In the genomic region with DNA sequence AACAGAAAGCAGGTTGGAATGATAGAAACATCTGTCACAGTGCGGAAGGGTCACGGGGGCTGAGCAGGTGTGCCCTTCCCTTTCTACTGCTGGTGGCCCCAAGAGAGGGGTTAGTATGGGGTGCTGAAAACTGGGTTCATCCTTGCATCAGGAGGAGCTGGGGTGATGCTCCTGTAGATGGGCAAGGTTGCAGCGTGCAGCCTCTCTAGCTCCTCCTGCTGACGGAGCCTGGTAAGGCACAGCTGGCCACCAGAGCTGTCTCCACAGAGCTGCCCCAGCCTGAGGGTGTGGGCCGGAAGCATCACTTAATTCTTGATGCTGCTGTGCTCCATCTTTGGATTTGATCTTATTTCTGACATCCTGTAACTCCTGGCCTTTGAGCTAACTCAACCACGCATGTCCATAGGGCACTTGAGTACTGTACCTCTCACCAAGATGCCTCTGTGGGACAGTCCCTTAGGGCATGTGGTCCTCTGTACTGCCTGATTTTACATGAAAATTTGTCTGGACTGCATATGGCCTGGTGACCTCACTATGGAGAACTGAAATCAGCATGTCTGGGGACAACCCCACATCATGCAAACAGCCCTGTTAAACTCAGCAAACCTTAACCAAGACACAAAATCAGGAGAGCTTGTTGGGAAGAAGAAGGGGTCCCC, we compare ENCODE assay signal across 9 mouse cellular contexts. TPM values are rescaled to one million over a fixed set of nuclear protein-coding genes. Genes with fewer than 3 reads are reported as not detected.
A peak's percentile ranks its signal among the peaks of the same experiment; 100 is the strongest.
DNase-seq lines count a peak whose midpoint lies in the region; ATAC-seq lines count a peak whose summit lies in the region.
"Had no signal": no experiment of that assay in that cellular context is flagged by ENCODE, and none has a peak within 500 bp of the region (broad histone marks: within the 10 kb centered on the region; RNA-seq: fewer than 3 reads in every experiment).

No protein-coding gene starts in this region.

- no peak overlapping the region for H3K4me2 ChIP-seq in midbrain, embryonic 15.5 days
- H3K4me2 ChIP-seq in embryonic facial prominence, embryonic 14.5 days (ENCODE audit: low read depth, low read length), result no peak overlapping the region
- no peak overlapping the region for H3K4me2 ChIP-seq in hindbrain, embryonic 11.5 days (replicated peaks; ENCODE audit: low read depth, low read length)
- no peak overlapping the region for H3K4me2 ChIP-seq in midbrain, embryonic 12.5 days (replicated peaks)

- WGBS in midbrain, embryonic 10.5 days, result 65% methylated on average over 6 of the region's 6 CpGs
- 66% methylated on average over 6 of the region's 6 CpGs for WGBS in midbrain, embryonic 15.5 days
- 65% methylated on average over 6 of the region's 6 CpGs for WGBS in embryonic facial prominence, embryonic 14.5 days
- WGBS in hindbrain, embryonic 11.5 days, result 58% methylated on average over 6 of the region's 6 CpGs
- WGBS in midbrain, embryonic 12.5 days, result 60% methylated on average over 6 of the region's 6 CpGs

- intact Hi-C loops in left cerebral cortex, postnatal 4 days (cut with DNase I), result no loop called here

- no peaks in the 10 kb centered on the region for H3K27me3 ChIP-seq in midbrain, embryonic 10.5 days (ENCODE audit: low read depth, poor library complexity, severe bottlenecking)
- H3K27me3 ChIP-seq in midbrain, embryonic 15.5 days (replicated peaks), result no peaks in the 10 kb centered on the region
- H3K27me3 ChIP-seq in embryonic facial prominence, embryonic 14.5 days (replicated peaks; ENCODE audit: control insufficient read depth, insufficient read depth, low read length), result no peaks in the 10 kb centered on the region
- H3K27me3 ChIP-seq in hindbrain, embryonic 11.5 days (ENCODE audit: control insufficient read depth, insufficient read depth, low read length), result no peaks in the 10 kb centered on the region
- H3K27me3 ChIP-seq in midbrain, embryonic 12.5 days, result no peaks in the 10 kb centered on the region
- H3K27me3 ChIP-seq: megakaryocyte, embryonic 14.5 days had no signal

- DNase-seq in midbrain, embryonic 10.5 days (ENCODE audit: low spot score), result peak; percentile 71
- peak; percentile 71 for DNase-seq in adrenal gland, postnatal 25 days
- peak; percentile 20 for DNase-seq in embryonic facial prominence, embryonic 14.5 days (ENCODE audit: low spot score)
- DNase-seq in hindbrain, embryonic 11.5 days (ENCODE audit: low spot score), result peak; percentile 84
- DNase-seq in left cerebral cortex, postnatal 4 days, result peak; percentile 72
- peak; percentile 83 to 93 for DNase-seq in spleen, postnatal 4 days (ENCODE audit: low spot score in 2 of 2)

- H3K36me3 ChIP-seq in midbrain, embryonic 10.5 days, result peaks cover 97% of the 10 kb centered on the region
- H3K36me3 ChIP-seq in midbrain, embryonic 15.5 days (replicated peaks), result peaks cover 20% of the 10 kb centered on the region; the same call in 1 of the 2 replicates
- peaks cover 80% of the 10 kb centered on the region for H3K36me3 ChIP-seq in embryonic facial prominence, embryonic 14.5 days (ENCODE audit: control insufficient read depth, insufficient read depth, low read length)
- H3K36me3 ChIP-seq in hindbrain, embryonic 11.5 days (ENCODE audit: control insufficient read depth, insufficient read depth, low read length), result peaks cover 14% of the 10 kb centered on the region
- peaks cover 75% of the 10 kb centered on the region for H3K36me3 ChIP-seq in midbrain, embryonic 12.5 days

- no peak for ATAC-seq in midbrain, embryonic 15.5 days (replicated peaks)
- peak; percentile 39 for ATAC-seq in embryonic facial prominence, embryonic 14.5 days (ENCODE audit: low read depth)
- ATAC-seq in hindbrain, embryonic 11.5 days (ENCODE audit: low FRiP score), result peak; percentile 61
- ATAC-seq in midbrain, embryonic 12.5 days (ENCODE audit: low FRiP score, low read depth), result peak; percentile 49; the same call in 1 of the 2 replicates

- no peaks in the 10 kb centered on the region for H3K9me3 ChIP-seq in midbrain, embryonic 10.5 days (replicated peaks)
- H3K9me3 ChIP-seq in midbrain, embryonic 15.5 days, result no peaks in the 10 kb centered on the region
- H3K9me3 ChIP-seq in embryonic facial prominence, embryonic 14.5 days (ENCODE audit: control insufficient read depth, low read length), result no peaks in the 10 kb centered on the region
- H3K9me3 ChIP-seq in hindbrain, embryonic 11.5 days (ENCODE audit: control insufficient read depth, low read length), result no peaks in the 10 kb centered on the region
- no peaks in the 10 kb centered on the region for H3K9me3 ChIP-seq in midbrain, embryonic 12.5 days
- H3K9me3 ChIP-seq: megakaryocyte, embryonic 14.5 days had no signal

- H3K27ac ChIP-seq in midbrain, embryonic 10.5 days (replicated peaks), result no peak overlapping the region
- H3K27ac ChIP-seq in midbrain, embryonic 15.5 days, result no peak overlapping the region
- H3K27ac ChIP-seq in embryonic facial prominence, embryonic 14.5 days (replicated peaks; ENCODE audit: low read depth, low read length), result no peak overlapping the region
- no peak overlapping the region for H3K27ac ChIP-seq in hindbrain, embryonic 11.5 days (ENCODE audit: low read depth, low read length)
- H3K27ac ChIP-seq in midbrain, embryonic 12.5 days (replicated peaks), result no peak overlapping the region

- no peak overlapping the region for H3K9ac ChIP-seq in midbrain, embryonic 15.5 days
- no peak overlapping the region for H3K9ac ChIP-seq in embryonic facial prominence, embryonic 14.5 days (ENCODE audit: low read depth, low read length)
- H3K9ac ChIP-seq in hindbrain, embryonic 11.5 days (ENCODE audit: low read depth, low read length), result no peak overlapping the region
- H3K9ac ChIP-seq in midbrain, embryonic 12.5 days (replicated peaks), result no peak overlapping the region

- no peaks in the 10 kb centered on the region for H3K4me1 ChIP-seq in midbrain, embryonic 10.5 days
- no peaks in the 10 kb centered on the region for H3K4me1 ChIP-seq in midbrain, embryonic 15.5 days
- H3K4me1 ChIP-seq in embryonic facial prominence, embryonic 14.5 days (ENCODE audit: control insufficient read depth, insufficient read depth, low read length), result no peaks in the 10 kb centered on the region
- H3K4me1 ChIP-seq in hindbrain, embryonic 11.5 days (replicated peaks; ENCODE audit: control insufficient read depth, insufficient read depth, low read length), result no peaks in the 10 kb centered on the region
- no peaks in the 10 kb centered on the region for H3K4me1 ChIP-seq in midbrain, embryonic 12.5 days

- no peak overlapping the region for H3K4me3 ChIP-seq in midbrain, embryonic 10.5 days
- no peak overlapping the region for H3K4me3 ChIP-seq in midbrain, embryonic 15.5 days
- H3K4me3 ChIP-seq in embryonic facial prominence, embryonic 14.5 days (ENCODE audit: low read depth, low read length), result no peak overlapping the region
- no peak overlapping the region for H3K4me3 ChIP-seq in hindbrain, embryonic 11.5 days (ENCODE audit: low read depth, low read length)
- no peak overlapping the region for H3K4me3 ChIP-seq in midbrain, embryonic 12.5 days
- H3K4me3 ChIP-seq: megakaryocyte, embryonic 14.5 days had no signal

RNA-seq across cellular contexts. Expression of a gene that starts 18.6 kb away (rescaled TPM):
- polyA plus RNA-seq in midbrain, embryonic 10.5 days (2016; fragmentation: Nextera tagmentation; extraction: Ambion mirVana), result 149 and 160 TPM in 2 replicates
- 67.1 and 76.5 TPM in 2 replicates for polyA plus RNA-seq in midbrain, embryonic 15.5 days (2015; fragmentation: Nextera tagmentation; extraction: Ambion mirVana)
- total RNA-seq in adrenal gland, postnatal 25 days (2021), result 38.0 and 51.2 TPM in 2 replicates
- polyA plus RNA-seq in embryonic facial prominence, embryonic 14.5 days (2014; fragmentation: Nextera tagmentation; extraction: Ambion mirVana), result 88.4 and 97.9 TPM in 2 replicates
- polyA plus RNA-seq in hindbrain, embryonic 11.5 days (2014; fragmentation: Nextera tagmentation; extraction: Ambion mirVana), result 78.0 and 94.5 TPM in 2 replicates
- 10 to 100 TPM; 48.8 to 49.3 TPM for total RNA-seq in left cerebral cortex, postnatal 4 days (2021)
- 89.8 and 101 TPM in 2 replicates for polyA plus RNA-seq in midbrain, embryonic 12.5 days (2016; fragmentation: Nextera tagmentation; extraction: Ambion mirVana)

RNA-seq across cellular contexts. Expression of a gene that starts 18.8 kb away (rescaled TPM):
- 0.14 TPM in 1 of 2 replicates, not detected in the other for polyA plus RNA-seq in midbrain, embryonic 10.5 days (2016; fragmentation: Nextera tagmentation; extraction: Ambion mirVana)
- not detected in 2 replicates for polyA plus RNA-seq in midbrain, embryonic 15.5 days (2015; fragmentation: Nextera tagmentation; extraction: Ambion mirVana)
- not detected in 2 replicates for total RNA-seq in adrenal gland, postnatal 25 days (2021)
- polyA plus RNA-seq in embryonic facial prominence, embryonic 14.5 days (2014; fragmentation: Nextera tagmentation; extraction: Ambion mirVana), result 0.34 and 1.5 TPM in 2 replicates
- 0.28 TPM in 1 of 2 replicates, not detected in the other for polyA plus RNA-seq in hindbrain, embryonic 11.5 days (2014; fragmentation: Nextera tagmentation; extraction: Ambion mirVana)
- total RNA-seq in left cerebral cortex, postnatal 4 days (2021), result under 1 TPM in 1 of 2 experiments, not detected in 1; 0.48 TPM
- polyA plus RNA-seq in midbrain, embryonic 12.5 days (2016; fragmentation: Nextera tagmentation; extraction: Ambion mirVana), result not detected in 2 replicates

RNA-seq across cellular contexts. Expression of a gene that starts 22.6 kb away (rescaled TPM):
- polyA plus RNA-seq in midbrain, embryonic 10.5 days (2016; fragmentation: Nextera tagmentation; extraction: Ambion mirVana), result 22.8 and 24.1 TPM in 2 replicates
- 25.4 and 25.8 TPM in 2 replicates for polyA plus RNA-seq in midbrain, embryonic 15.5 days (2015; fragmentation: Nextera tagmentation; extraction: Ambion mirVana)
- 26.0 and 38.2 TPM in 2 replicates for total RNA-seq in adrenal gland, postnatal 25 days (2021)
- polyA plus RNA-seq in embryonic facial prominence, embryonic 14.5 days (2014; fragmentation: Nextera tagmentation; extraction: Ambion mirVana), result 25.5 and 25.6 TPM in 2 replicates
- 19.8 and 20.6 TPM in 2 replicates for polyA plus RNA-seq in hindbrain, embryonic 11.5 days (2014; fragmentation: Nextera tagmentation; extraction: Ambion mirVana)
- 10 to 100 TPM; 16.1 to 17.5 TPM for total RNA-seq in left cerebral cortex, postnatal 4 days (2021)
- polyA plus RNA-seq in midbrain, embryonic 12.5 days (2016; fragmentation: Nextera tagmentation; extraction: Ambion mirVana), result 13.7 and 14.8 TPM in 2 replicates

RNA-seq across cellular contexts. Expression of a gene that starts 22.7 kb away (rescaled TPM):
- polyA plus RNA-seq in midbrain, embryonic 10.5 days (2016; fragmentation: Nextera tagmentation; extraction: Ambion mirVana), result 1.4 and 2.1 TPM in 2 replicates
- polyA plus RNA-seq in midbrain, embryonic 15.5 days (2015; fragmentation: Nextera tagmentation; extraction: Ambion mirVana), result 16.3 and 18.1 TPM in 2 replicates
- 0.39 TPM in 1 of 2 replicates, not detected in the other for total RNA-seq in adrenal gland, postnatal 25 days (2021)
- polyA plus RNA-seq in embryonic facial prominence, embryonic 14.5 days (2014; fragmentation: Nextera tagmentation; extraction: Ambion mirVana), result 4.3 and 4.6 TPM in 2 replicates
- 0.93 and 1.2 TPM in 2 replicates for polyA plus RNA-seq in hindbrain, embryonic 11.5 days (2014; fragmentation: Nextera tagmentation; extraction: Ambion mirVana)
- 10 to 100 TPM; 11.7 to 13.0 TPM for total RNA-seq in left cerebral cortex, postnatal 4 days (2021)
- polyA plus RNA-seq in midbrain, embryonic 12.5 days (2016; fragmentation: Nextera tagmentation; extraction: Ambion mirVana), result 3.1 and 3.7 TPM in 2 replicates

RNA-seq across cellular contexts. Expression of a gene that starts 34.2 kb away (rescaled TPM):
- polyA plus RNA-seq in midbrain, embryonic 10.5 days (2016; fragmentation: Nextera tagmentation; extraction: Ambion mirVana), result 8.4 and 12.5 TPM in 2 replicates
- 31.8 and 33.2 TPM in 2 replicates for polyA plus RNA-seq in midbrain, embryonic 15.5 days (2015; fragmentation: Nextera tagmentation; extraction: Ambion mirVana)
- total RNA-seq in adrenal gland, postnatal 25 days (2021), result 24.5 and 29.5 TPM in 2 replicates
- polyA plus RNA-seq in embryonic facial prominence, embryonic 14.5 days (2014; fragmentation: Nextera tagmentation; extraction: Ambion mirVana), result 11.4 and 12.0 TPM in 2 replicates
- 12.8 and 14.2 TPM in 2 replicates for polyA plus RNA-seq in hindbrain, embryonic 11.5 days (2014; fragmentation: Nextera tagmentation; extraction: Ambion mirVana)
- 100 to 1,000 TPM; 118 to 120 TPM for total RNA-seq in left cerebral cortex, postnatal 4 days (2021)
- polyA plus RNA-seq in midbrain, embryonic 12.5 days (2016; fragmentation: Nextera tagmentation; extraction: Ambion mirVana), result 30.4 and 31.5 TPM in 2 replicates

Comparison
In these comparisons a context has a peak if more than half of its experiments do, and no peak if none do; other contexts are left out.
1. DNase-seq: peak in every context shown above with its lines; median percentile 88 in spleen, postnatal 4 days; 84 in hindbrain, embryonic 11.5 days; 72 in left cerebral cortex, postnatal 4 days; 71 in midbrain, embryonic 10.5 days; 71 in adrenal gland, postnatal 25 days; 20 in embryonic facial prominence, embryonic 14.5 days.